Mouse (Mus musculus) CH12.LX (cell line): ENCODE measurements around the gene Ntn1. TPM values are rescaled to one million over a fixed set of nuclear protein-coding genes. Genes with fewer than 3 reads are reported as not detected.

Experiments
- DNase-seq: peaks from one replicate; pipeline ENCODE4 v3.0.0-alpha.2; 2013; ENCODE audit errors: extremely low read depth
- H3K27ac ChIP-seq: 2 replicates; pipeline ENCODE4 v1.5.1; 2012; ENCODE audit warnings: low read depth, mild to moderate bottlenecking, control low read depth, moderate library complexity; ENCODE audit not compliant: insufficient read depth
- H3K27me3 ChIP-seq: replicated peaks from 2 replicates; pipeline ENCODE3; 2012; ENCODE audit warnings: inconsistent platforms
- H3K36me3 ChIP-seq, 2 experiments: replicated peaks in 1 of 2; 2 replicates each; pipeline versions ENCODE3 to v1.6.1; 2012; ENCODE audit warnings: inconsistent platforms in 1 of 2, low read length in 1 of 2, mild to moderate bottlenecking in 1 of 2, mixed read lengths in 1 of 2, moderate library complexity in 1 of 2; ENCODE audit not compliant: control insufficient read depth in 1 of 2, insufficient read depth in 1 of 2
- H3K4me1 ChIP-seq, 2 experiments: 2 replicates each; pipeline ENCODE4 v1.6.1; 2012; ENCODE audit warnings: inconsistent platforms in 1 of 2, moderate library complexity in 1 of 2; ENCODE audit not compliant: insufficient read depth in 2 of 2, control insufficient read depth in 1 of 2
- H3K4me2 ChIP-seq: 2 replicates; pipeline ENCODE4 v1.6.1; 2012; ENCODE audit warnings: low read depth, mild to moderate bottlenecking, control low read depth; ENCODE audit not compliant: poor library complexity, insufficient read depth, severe bottlenecking
- H3K4me3 ChIP-seq, 3 experiments: fragments of 150-350 bp in 1 of 3; sonication (generic) in 1 of 3; replicated peaks in 1 of 3; 2 replicates each; pipeline versions ENCODE3 to v1.5.1; 2011 to 2012; ENCODE audit warnings: low read depth in 2 of 3, low read length in 2 of 3, mild to moderate bottlenecking in 2 of 3, moderate library complexity in 2 of 3, control low read depth in 1 of 3, improper control_type of control experiment in 1 of 3, inconsistent platforms in 1 of 3, mixed read lengths in 1 of 3; ENCODE audit not compliant: poor library complexity in 1 of 3
- H3K79me2 ChIP-seq: replicated peaks from 2 replicates; pipeline ENCODE4 v1.6.1; 2012; ENCODE audit warnings: mild to moderate bottlenecking, moderate library complexity; ENCODE audit not compliant: control insufficient read depth, poor library complexity, insufficient read depth, severe bottlenecking; ENCODE audit errors: extremely low read depth
- H3K9ac ChIP-seq: 2 replicates; pipeline ENCODE4 v1.6.1; 2012; ENCODE audit warnings: low read depth, mild to moderate bottlenecking, control low read depth, moderate library complexity; ENCODE audit not compliant: insufficient read depth
- H3K9me3 ChIP-seq: replicated peaks from 2 replicates; pipeline ENCODE3; 2012; ENCODE audit warnings: low read length, inconsistent platforms, mixed read lengths
- CHD1 ChIP-seq: IDR thresholded peaks from 2 replicates; pipeline ENCODE4 v1.6.1; 2012; ENCODE audit warnings: low read depth, low read length, improper control_type of control experiment, inconsistent platforms
- CTCF ChIP-seq, 2 experiments: IDR thresholded peaks in 1 of 2; conservative IDR thresholded peaks in 1 of 2; 2 replicates each; pipeline ENCODE4 v1.5.1; 2011 to 2012; ENCODE audit warnings: low read depth in 2 of 2, low read length in 2 of 2, improper control_type of control experiment in 1 of 2, inconsistent platforms in 1 of 2, mild to moderate bottlenecking in 1 of 2, moderate library complexity in 1 of 2
- E2F4 ChIP-seq: IDR thresholded peaks from 2 replicates; pipeline ENCODE4 v1.6.1; 2011; ENCODE audit warnings: low read depth, low read length, improper control_type of control experiment; ENCODE audit not compliant: insufficient replicate concordance
- ELF1 ChIP-seq: IDR thresholded peaks from 2 replicates; pipeline ENCODE4 v1.6.1; 2014; ENCODE audit warnings: low read depth, mild to moderate bottlenecking, inconsistent platforms, low read length, improper control_type of control experiment
- JUN ChIP-seq: IDR thresholded peaks from 2 replicates; pipeline ENCODE4 v1.6.1; 2011; ENCODE audit warnings: low read depth, mild to moderate bottlenecking, low read length, improper control_type of control experiment, moderate library complexity; ENCODE audit not compliant: insufficient read depth
- KAT2A ChIP-seq: IDR thresholded peaks from 2 replicates; pipeline ENCODE4 v1.6.1; 2012; ENCODE audit warnings: low read length, improper control_type of control experiment, inconsistent platforms; ENCODE audit not compliant: insufficient replicate concordance
- MAZ ChIP-seq: IDR thresholded peaks from 2 replicates; pipeline ENCODE4 v1.6.1; 2012; ENCODE audit warnings: low read depth, mild to moderate bottlenecking, inconsistent platforms, low read length, improper control_type of control experiment, moderate library complexity
- MEF2A ChIP-seq: IDR thresholded peaks from 2 replicates; pipeline ENCODE4 v1.6.1; 2014; ENCODE audit warnings: low read depth, mild to moderate bottlenecking, inconsistent platforms, low read length, improper control_type of control experiment, borderline replicate concordance
- NRF1 ChIP-seq: IDR thresholded peaks from 2 replicates; pipeline ENCODE4 v1.6.1; 2014; ENCODE audit warnings: low read depth, mild to moderate bottlenecking, inconsistent platforms, low read length, improper control_type of control experiment, moderate library complexity
- POLR2A ChIP-seq: IDR thresholded peaks from 2 replicates; pipeline ENCODE4 v1.6.1; 2011; ENCODE audit warnings: low read depth, mild to moderate bottlenecking, improper control_type of control experiment, low read length
- RCOR1 ChIP-seq: conservative IDR thresholded peaks from 2 replicates; pipeline ENCODE4 v1.6.1; 2012; ENCODE audit warnings: low read depth, mild to moderate bottlenecking, inconsistent platforms, low read length, improper control_type of control experiment
- TCF12 ChIP-seq: IDR thresholded peaks from 2 replicates; pipeline ENCODE4 v1.6.1; 2014; ENCODE audit warnings: low read depth, mild to moderate bottlenecking, inconsistent platforms, low read length, improper control_type of control experiment
- USF2 ChIP-seq: conservative IDR thresholded peaks from 2 replicates; pipeline ENCODE4 v1.6.1; 2011; ENCODE audit warnings: low read depth, low read length, improper control_type of control experiment
- ZC3H11A ChIP-seq: IDR thresholded peaks from 2 replicates; pipeline ENCODE4 v1.6.1; 2012; ENCODE audit warnings: low read depth, mild to moderate bottlenecking, inconsistent platforms, low read length, improper control_type of control experiment
- ZMIZ1 ChIP-seq: IDR thresholded peaks from 2 replicates; pipeline ENCODE4 v1.6.1; 2012; ENCODE audit warnings: low read depth, mild to moderate bottlenecking, inconsistent platforms, low read length, improper control_type of control experiment
- dilution Hi-C: fragments of 300-500 bp; cut with MboI; formaldehyde crosslinking; loops from 2 replicates; pipeline ENCODE4 v1.14.3; 2020; ENCODE audit warnings: low sequenced_read_pairs; ENCODE audit not compliant: extremely low pct_unique_long_range_greater_than_20kb, extremely low pct_ligation_motif_present
- in situ Hi-C: fragments of 300-500 bp; cut with MboI; formaldehyde crosslinking; loops from 3 replicates; pipeline ENCODE4 v1.14.3; 2019; ENCODE audit warnings: low sequenced_read_pairs, low pct_ligation_motif_present, low pct_unique_long_range_greater_than_20kb, mixed read lengths
- polyA plus RNA-seq: library from polyadenylated mRNA; unstranded; fragments of >175 nt; gene quantifications from 2 replicates; pipeline ENCODE4 v1.2.1, GENCODE M21; 2012; ENCODE audit warnings: low read depth; ENCODE audit not compliant: insufficient read length
- total RNA-seq, 2 experiments: library from RNA; depleted of rRNA; stranded (reverse); fragments of 300-350 nt in 1 of 2; fragments of >200 nt in 1 of 2; gene quantifications; 2 replicates each; pipeline ENCODE4 v1.2.3; 2012 to 2014

Ntn1 gene
- total and polyA plus RNA-seq, 3 experiments: 0.54 to 1.2 (median 0.59) TPM

- Histone ChIP-seq H3K4me2 (no peak overlapping the region), H3K4me1 (no peaks in the 10 kb centered on the region), H3K27ac (no peak overlapping the region), H3K36me3 (no peaks in the 10 kb centered on the region), H3K79me2 (no peaks in the 10 kb centered on the region), H3K4me3 (no peak overlapping the region), H3K9ac (no peak overlapping the region), H3K9me3 (no peaks in the 10 kb centered on the region), H3K27me3 (no peaks in the 10 kb centered on the region)
- TF ChIP-seq CHD1 (no peak), CTCF (conservative IDR thresholded peaks at IDR 0.05 in 1 of 2, IDR thresholded peaks at IDR 0.05 in 1 of 2; ENCODE audit: low read depth in 2 of 2, low read length in 2 of 2) (peak in 1 of 2 experiments; percentile 20; a peak in 1 of 4 replicates)
- DNase-seq: no peak
- dilution Hi-C loops: no loop called here
- in situ Hi-C loops: no loop called here
These were observed 59.3 kb downstream of the Ntn1 start for GRCm38 (mm10) chr11:68341111-68342002.

- Histone ChIP-seq H3K9me3 (no peaks in the 10 kb centered on the region), H3K4me1 (no peaks in the 10 kb centered on the region), H3K4me3 (no peak overlapping the region), H3K79me2 (no peaks in the 10 kb centered on the region), H3K9ac (no peak overlapping the region), H3K27me3 (no peaks in the 10 kb centered on the region), H3K4me2 (no peak overlapping the region), H3K36me3 (no peaks in the 10 kb centered on the region), H3K27ac (no peak overlapping the region)
- dilution Hi-C loops: no loop called here
- TF ChIP-seq RCOR1 (no peak), ZC3H11A (no peak), JUN (no peak), USF2 (no peak), E2F4 (no peak), CHD1 (no peak), TCF12 (no peak), ZMIZ1 (no peak), ELF1 (no peak), MAZ (no peak), NRF1 (no peak), MEF2A (no peak), POLR2A (no peak), KAT2A (no peak)
- in situ Hi-C loops: no loop called here
- no peak for DNase-seq
These were observed 60.3 kb downstream of the Ntn1 start for GRCm38 (mm10) chr11:68340366-68340765.
